In genomic region chr11:48133335-48133734, GRCm38 (mm10) we compare ENCODE assay signal across 17 mouse cellular contexts.
DNase-seq lines count a peak whose midpoint lies in the region; ATAC-seq and TF ChIP-seq lines count a peak whose summit lies in the region.
"Had no signal": no experiment of that assay in that cellular context is flagged by ENCODE, and none has a peak within 500 bp of the region (broad histone marks: within the 10 kb centered on the region; RNA-seq: fewer than 3 reads in every experiment).

No protein-coding gene starts in this region.

- no peaks in the 10 kb centered on the region for H3K4me1 ChIP-seq in kidney, embryonic 15.5 days
- no peaks in the 10 kb centered on the region for H3K4me1 ChIP-seq in intestine, embryonic 15.5 days (replicated peaks)
- H3K4me1 ChIP-seq in intestine, postnatal 0 days (replicated peaks; ENCODE audit: control insufficient read depth, insufficient read depth, low read length): no peaks in the 10 kb centered on the region
- H3K4me1 ChIP-seq: embryonic facial prominence, embryonic 10.5 days; embryonic facial prominence, embryonic 12.5 days; forebrain, embryonic 13.5 days; forebrain, embryonic 15.5 days had no signal

- no peaks in the 10 kb centered on the region for H3K36me3 ChIP-seq in kidney, embryonic 15.5 days
- no peaks in the 10 kb centered on the region for H3K36me3 ChIP-seq in intestine, embryonic 15.5 days
- no peaks in the 10 kb centered on the region for H3K36me3 ChIP-seq in intestine, postnatal 0 days (ENCODE audit: control insufficient read depth, insufficient read depth)
- H3K36me3 ChIP-seq: embryonic facial prominence, embryonic 10.5 days; embryonic facial prominence, embryonic 12.5 days; forebrain, embryonic 15.5 days had no signal

- ATAC-seq in kidney, embryonic 15.5 days (replicated peaks; ENCODE audit: low FRiP score): 0 out of 2 replicates have a peak, but pooled peaks have one; percentile 18
- peak; percentile 82 for ATAC-seq in intestine, embryonic 15.5 days
- peak; percentile 93 for ATAC-seq in intestine, postnatal 0 days
- ATAC-seq: forebrain, embryonic 13.5 days; forebrain, embryonic 15.5 days; forebrain, postnatal 0 days had no signal

- no peak for TF ChIP-seq CTCF in intestine, postnatal 0 days (IDR thresholded peaks at IDR 0.05; ENCODE audit: low read depth)

- H3K27ac ChIP-seq in kidney, embryonic 15.5 days: no peak overlapping the region
- no peak overlapping the region for H3K27ac ChIP-seq in intestine, embryonic 15.5 days
- no peak overlapping the region for H3K27ac ChIP-seq in intestine, postnatal 0 days (ENCODE audit: low read depth, low read length)
- H3K27ac ChIP-seq: embryonic facial prominence, embryonic 10.5 days; embryonic facial prominence, embryonic 12.5 days; forebrain, embryonic 13.5 days; forebrain, embryonic 15.5 days had no signal

- no peaks in the 10 kb centered on the region for H3K9me3 ChIP-seq in kidney, embryonic 15.5 days (replicated peaks)
- no peaks in the 10 kb centered on the region for H3K9me3 ChIP-seq in intestine, embryonic 15.5 days
- no peaks in the 10 kb centered on the region for H3K9me3 ChIP-seq in intestine, postnatal 0 days (ENCODE audit: control insufficient read depth)
- H3K9me3 ChIP-seq: embryonic facial prominence, embryonic 10.5 days; embryonic facial prominence, embryonic 12.5 days; forebrain, embryonic 13.5 days; forebrain, embryonic 15.5 days had no signal

- DNase-seq in kidney, adult 18-20 months: no peak
- DNase-seq in layer of hippocampus, postnatal 25 days (ENCODE audit: extremely low spot score in 1 of 2, low spot score in 1 of 2): no peak
- no peak for DNase-seq in cerebellum, postnatal 36 days
- DNase-seq: adrenal gland, adult 2 months; adrenal gland, postnatal 10 days; adrenal gland, postnatal 25 days; cerebellum, adult 11 months; cerebellum, adult 18-20 months; cerebellum, adult 8-10 months; forebrain, postnatal 0 days had no signal

- no peak overlapping the region for H3K4me2 ChIP-seq in kidney, embryonic 15.5 days
- H3K4me2 ChIP-seq in intestine, embryonic 15.5 days (replicated peaks): no peak overlapping the region
- no peak overlapping the region for H3K4me2 ChIP-seq in intestine, postnatal 0 days (replicated peaks; ENCODE audit: low read depth)
- H3K4me2 ChIP-seq: embryonic facial prominence, embryonic 12.5 days; forebrain, embryonic 13.5 days; forebrain, embryonic 15.5 days had no signal

- no peak overlapping the region for H3K4me3 ChIP-seq in kidney, embryonic 15.5 days (replicated peaks)
- no peak overlapping the region for H3K4me3 ChIP-seq in intestine, embryonic 15.5 days (replicated peaks)
- H3K4me3 ChIP-seq in intestine, postnatal 0 days (ENCODE audit: low read depth, low read length): no peak overlapping the region
- H3K4me3 ChIP-seq: embryonic facial prominence, embryonic 10.5 days; embryonic facial prominence, embryonic 12.5 days; forebrain, embryonic 13.5 days; forebrain, embryonic 15.5 days had no signal

- H3K27me3 ChIP-seq in kidney, embryonic 15.5 days: no peaks in the 10 kb centered on the region
- H3K27me3 ChIP-seq in intestine, embryonic 15.5 days (replicated peaks): no peaks in the 10 kb centered on the region
- H3K27me3 ChIP-seq in intestine, postnatal 0 days (replicated peaks; ENCODE audit: control insufficient read depth, insufficient read depth, low read length): no peaks in the 10 kb centered on the region
- H3K27me3 ChIP-seq: embryonic facial prominence, embryonic 12.5 days; forebrain, embryonic 13.5 days; forebrain, embryonic 15.5 days had no signal

- no peak overlapping the region for H3K9ac ChIP-seq in kidney, embryonic 15.5 days
- H3K9ac ChIP-seq in intestine, embryonic 15.5 days: no peak overlapping the region
- H3K9ac ChIP-seq in intestine, postnatal 0 days (ENCODE audit: low read depth, low read length): no peak overlapping the region
- H3K9ac ChIP-seq: embryonic facial prominence, embryonic 12.5 days; forebrain, embryonic 13.5 days; forebrain, embryonic 15.5 days; forebrain, postnatal 0 days had no signal

Comparison
In these comparisons a context has a peak if more than half of its experiments do, and no peak if none do; other contexts are left out.
1. ATAC-seq: peak in every context shown above with its lines; median percentile 93 in intestine, postnatal 0 days; 82 in intestine, embryonic 15.5 days; 18 in kidney, embryonic 15.5 days.